Mouse (Mus musculus) monocyte, adult 2 months (primary cell): ENCODE results near the gene Faah.

Experiments used
- DNase-seq, 2 experiments: peaks; one replicate each; pipeline ENCODE4 v3.0.0; 2022; ENCODE audit warnings: low spot score in 2 of 2, low read depth in 1 of 2

Faah gene

DNA sequence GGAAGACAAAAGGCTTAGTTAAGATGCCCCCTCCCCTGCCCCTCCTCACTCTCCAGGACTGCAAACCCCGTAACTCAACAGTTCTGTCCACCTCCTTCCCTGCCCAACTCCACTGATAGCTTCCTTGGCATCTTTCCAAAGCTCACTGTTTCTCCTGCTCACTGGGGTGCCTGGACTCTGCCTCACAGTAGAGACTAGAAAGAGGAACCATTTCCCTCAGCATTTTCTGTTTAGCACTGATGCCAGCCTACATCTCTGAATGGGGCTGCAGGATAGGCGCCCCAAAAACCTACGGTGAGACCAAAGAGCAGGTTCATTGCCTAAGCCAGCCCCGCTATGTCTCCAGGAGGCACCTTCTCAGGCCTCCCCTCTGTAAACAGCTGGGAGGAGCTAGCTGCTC lies 16.5 kb downstream of the Faah start:
- no peak for DNase-seq

DNA sequence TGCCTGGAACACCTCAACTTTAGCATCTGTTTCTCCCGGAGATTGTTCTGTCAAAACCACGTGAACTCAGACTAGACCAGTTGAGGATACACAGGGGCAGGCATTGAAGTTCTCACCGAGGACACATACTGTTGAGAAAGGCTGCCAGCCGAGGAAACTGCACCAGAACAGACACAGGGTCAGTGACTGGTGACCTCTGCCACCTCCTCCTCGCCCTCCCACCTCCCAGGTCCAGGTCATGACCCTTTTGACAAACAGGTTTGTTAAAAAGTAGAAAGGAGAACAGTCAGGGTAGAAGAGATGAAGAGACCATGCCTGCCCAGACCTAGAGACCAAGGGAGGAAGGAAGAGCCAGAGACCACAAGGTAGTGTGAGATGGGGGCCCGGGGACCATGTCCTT lies 17.1 kb downstream of the Faah start:
- no peak for DNase-seq

DNA sequence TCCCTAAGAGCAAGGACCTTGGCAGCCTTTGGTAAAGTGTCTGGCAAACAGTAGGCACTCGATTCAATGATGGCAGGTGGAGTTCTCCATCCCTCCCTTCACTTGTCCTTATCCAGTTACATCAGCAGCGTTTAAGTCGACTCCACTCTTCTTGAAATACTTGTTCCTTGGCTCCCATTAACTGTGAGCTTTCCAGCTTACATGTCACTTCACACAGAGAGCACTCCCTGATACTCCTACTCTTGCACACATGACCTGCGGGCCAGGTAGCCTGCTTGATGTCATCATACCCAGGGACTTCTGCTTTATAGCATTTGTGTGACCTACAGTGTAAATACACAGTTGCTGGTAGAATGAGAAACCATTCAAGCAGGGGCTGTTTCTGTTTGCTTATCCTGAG lies 21.0 kb downstream of the Faah start:
- DNase-seq, result no peak

DNA sequence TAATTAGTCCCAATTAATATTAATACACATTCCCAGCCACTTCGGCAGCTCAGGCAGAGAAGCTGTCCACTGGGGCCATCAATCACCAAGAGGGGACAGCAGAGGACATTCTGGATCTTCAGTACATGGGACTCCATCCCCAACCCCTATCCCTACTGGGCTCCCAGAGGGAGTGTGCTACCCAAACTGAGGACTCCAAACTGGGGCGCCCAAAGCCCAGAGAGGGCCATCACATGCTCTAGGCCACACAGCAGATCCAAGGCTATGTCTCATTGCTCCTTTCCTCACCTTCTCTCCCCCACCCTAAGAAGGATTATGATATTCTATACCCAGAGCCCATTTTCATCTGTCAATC lies 22.4 kb downstream of the Faah start:
- no peak for DNase-seq

DNA sequence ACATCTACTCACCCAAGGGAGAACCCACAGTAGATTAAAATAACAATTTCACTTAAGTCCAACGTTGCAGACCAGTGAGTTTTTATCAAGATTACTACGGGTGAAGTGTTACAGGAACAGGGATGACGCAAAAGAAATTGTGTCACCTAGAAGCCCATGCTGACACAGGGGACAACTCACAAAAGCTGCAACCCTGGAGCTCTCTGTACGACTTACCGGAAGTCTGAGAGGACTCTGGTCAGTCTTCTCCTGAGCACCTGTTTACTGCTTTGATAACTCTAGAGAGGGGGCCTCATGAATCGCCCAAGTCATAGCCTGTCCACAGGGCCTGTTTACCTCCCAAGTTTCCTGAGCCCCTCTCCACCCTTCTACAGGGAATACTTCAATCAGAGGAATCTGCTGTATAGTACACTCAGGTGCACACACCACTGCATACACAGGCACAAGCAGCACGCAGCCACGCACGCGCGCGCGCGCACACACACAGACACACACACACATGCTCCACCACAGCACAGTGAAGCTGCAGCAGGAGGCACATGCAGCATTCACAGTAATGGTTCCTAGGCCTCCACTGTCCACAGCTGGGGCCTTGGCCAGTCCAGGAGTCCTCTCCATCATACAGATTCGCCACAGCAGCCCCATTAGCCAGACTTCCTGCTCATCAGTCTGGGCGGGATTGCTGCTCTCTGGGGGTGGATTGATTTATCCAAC lies 22.9 kb downstream of the Faah start:
- no peak for DNase-seq

DNA sequence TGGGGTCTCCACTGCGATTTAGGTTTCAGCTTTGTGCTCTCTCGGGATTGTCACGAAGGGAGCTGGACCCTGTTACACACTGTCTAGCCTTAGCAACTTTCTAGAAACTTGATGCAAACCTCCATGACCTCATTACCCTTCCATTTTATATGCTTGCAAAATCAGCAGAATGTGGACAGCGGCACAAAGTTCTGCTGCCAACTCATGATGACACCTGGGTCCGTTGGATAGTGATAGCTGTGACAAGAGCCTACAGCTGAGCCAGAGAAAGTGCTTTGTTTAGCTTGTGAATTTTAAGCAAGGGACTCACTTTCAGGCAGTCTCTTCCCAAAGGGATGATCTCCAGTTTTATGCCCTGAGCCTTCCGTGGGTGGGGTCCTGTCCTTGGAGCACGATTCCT lies 28.3 kb downstream of the Faah start:
- DNase-seq, result no peak

- no peak for DNase-seq
Measured at GRCm38 (mm10) chr4:115987858-115988530, 29.7 kb downstream of the Faah start.

GRCm38 (mm10) chr4:115987436-115987835 lies 30.3 kb downstream of the Faah start:
- no peak for DNase-seq

DNA sequence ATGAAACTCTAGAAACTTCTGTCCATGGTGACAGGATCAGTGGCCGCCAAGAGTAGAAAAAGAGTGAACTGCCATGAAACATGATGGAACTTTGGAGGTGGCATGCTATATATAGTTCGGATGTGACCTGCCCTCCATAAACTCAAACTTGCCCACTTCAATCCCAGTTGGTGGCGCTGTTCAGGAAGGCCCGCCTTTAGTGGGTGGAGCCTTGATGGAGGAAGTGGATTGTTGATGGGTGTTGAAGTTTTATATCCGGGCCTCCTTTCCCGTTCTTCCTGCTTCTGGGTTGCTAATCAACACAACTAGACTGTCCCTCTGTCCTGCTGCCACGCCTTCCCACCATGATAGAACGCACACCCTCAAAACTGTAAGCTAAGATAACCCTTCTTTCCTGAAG lies 32.8 kb downstream of the Faah start:
- DNase-seq, result no peak

DNA sequence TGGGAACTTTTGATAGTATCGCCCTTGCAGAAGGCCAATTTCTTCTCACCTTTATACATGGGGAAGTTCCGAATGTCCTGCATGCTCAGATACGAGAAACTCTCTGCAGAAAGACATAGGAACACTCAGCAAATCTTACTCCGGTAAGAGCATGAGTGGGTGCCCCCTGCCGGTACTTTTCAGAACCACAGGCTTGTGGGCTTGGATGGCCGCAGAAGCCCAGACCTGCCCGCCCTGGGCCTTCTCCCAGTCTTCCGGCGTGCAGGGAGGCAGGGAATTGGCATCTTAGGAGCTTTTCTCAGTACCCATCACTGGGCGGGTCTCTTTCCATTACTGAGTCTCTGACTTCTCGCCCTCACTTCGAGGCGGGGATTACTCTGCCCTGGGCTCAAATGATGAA lies 33.6 kb downstream of the Faah start:
- peak; percentile 26 to 44 for DNase-seq

- peak in 1 of 2 experiments; percentile 15 for DNase-seq
Measured at GRCm38 (mm10) chr4:115980676-115981075, 37.0 kb downstream of the Faah start.

DNA sequence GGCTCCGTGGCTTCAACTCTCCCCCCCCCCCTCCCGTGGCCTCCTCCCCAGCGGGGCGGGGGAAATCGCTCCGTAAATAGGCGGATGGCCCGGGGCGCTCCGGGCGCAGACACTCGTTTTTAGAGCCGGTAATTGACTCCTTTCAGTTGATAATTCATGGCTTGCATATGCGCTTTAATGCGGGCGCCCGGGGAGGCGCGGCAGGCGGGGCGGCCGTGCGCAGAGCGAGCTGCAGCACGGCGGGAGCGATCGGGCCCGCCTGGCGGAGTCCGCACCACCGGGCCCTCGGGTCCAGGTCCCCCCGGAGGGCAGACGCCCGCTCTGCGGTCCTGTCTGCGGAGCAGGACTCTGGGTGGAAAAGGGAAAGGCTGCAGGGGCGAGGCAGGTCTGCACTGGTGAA lies 38.3 kb downstream of the Faah start:
- DNase-seq, result no peak

DNA sequence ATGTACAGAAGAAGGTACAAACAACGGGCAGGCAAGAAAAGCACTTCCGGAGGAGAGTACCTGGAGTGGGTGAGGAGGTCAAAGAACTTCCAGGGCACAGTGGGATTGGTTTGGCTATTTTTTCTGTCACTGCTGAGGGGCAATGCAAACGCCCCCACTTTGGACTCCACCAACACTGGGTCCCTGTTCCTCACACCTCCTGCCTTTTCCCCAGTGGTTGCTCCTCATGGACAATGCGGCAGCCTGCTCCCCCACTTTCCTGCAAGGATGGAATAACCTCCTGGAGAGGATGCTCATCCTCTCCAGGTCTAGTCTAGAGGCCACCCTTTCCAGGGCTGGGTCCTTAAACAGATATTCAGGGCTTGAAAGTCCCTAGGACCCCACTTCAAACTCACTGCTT lies 38.8 kb downstream of the Faah start:
- no peak for DNase-seq

GRCm38 (mm10) chr4:115972543-115972942 lies 45.2 kb downstream of the Faah start:
- DNase-seq, result no peak

DNA sequence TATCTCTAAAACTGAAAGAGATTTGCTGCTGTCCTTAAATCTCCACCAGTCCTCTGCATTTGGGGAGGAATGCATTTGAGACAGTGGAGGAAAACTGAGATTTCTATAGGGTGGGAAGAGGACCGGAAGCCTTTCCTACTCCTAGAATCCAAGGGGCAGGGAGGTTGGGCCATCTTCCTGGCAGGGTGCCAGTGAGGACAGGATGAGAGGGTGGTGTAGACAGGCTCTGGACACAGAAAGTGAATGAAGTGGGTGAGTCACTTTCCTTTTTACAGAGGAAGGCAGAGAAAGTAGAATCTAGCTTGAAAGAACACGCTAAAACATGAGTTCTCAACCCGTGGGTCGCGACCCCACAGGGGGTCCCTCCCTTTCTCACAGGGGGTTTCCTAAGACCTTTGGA lies 53.3 kb downstream of the Faah start:
- DNase-seq, result no peak

DNA sequence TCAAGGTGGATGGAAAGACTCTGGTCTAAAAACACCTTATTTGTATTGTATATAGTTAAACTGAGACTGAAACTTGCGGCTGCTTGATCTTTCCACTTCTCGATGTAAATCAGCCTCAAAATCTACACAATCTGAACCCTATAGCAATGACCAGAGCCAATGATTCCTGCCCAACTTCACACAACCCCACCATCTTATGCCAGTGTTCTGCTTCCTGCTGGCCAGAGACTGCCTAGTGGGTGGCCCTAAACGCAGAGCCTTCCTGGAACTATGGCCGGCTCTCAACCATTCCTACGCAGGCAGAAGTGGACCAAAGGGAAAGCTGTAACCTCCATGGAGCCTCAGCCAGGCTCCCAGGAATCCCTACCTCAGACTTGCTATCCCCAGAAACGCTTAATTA lies 54.0 kb downstream of the Faah start:
- DNase-seq, result no peak

- no peak for DNase-seq
Measured at GRCm38 (mm10) chr4:115962671-115963412, 54.9 kb downstream of the Faah start.

- no peak for DNase-seq
Measured at GRCm38 (mm10) chr4:115961991-115962390, 55.7 kb downstream of the Faah start.

GRCm38 (mm10) chr4:115959546-115959945 lies 58.2 kb downstream of the Faah start:
- DNase-seq, result no peak

GRCm38 (mm10) chr4:115955494-115955775 lies 62.3 kb downstream of the Faah start:
- no peak for DNase-seq

DNA sequence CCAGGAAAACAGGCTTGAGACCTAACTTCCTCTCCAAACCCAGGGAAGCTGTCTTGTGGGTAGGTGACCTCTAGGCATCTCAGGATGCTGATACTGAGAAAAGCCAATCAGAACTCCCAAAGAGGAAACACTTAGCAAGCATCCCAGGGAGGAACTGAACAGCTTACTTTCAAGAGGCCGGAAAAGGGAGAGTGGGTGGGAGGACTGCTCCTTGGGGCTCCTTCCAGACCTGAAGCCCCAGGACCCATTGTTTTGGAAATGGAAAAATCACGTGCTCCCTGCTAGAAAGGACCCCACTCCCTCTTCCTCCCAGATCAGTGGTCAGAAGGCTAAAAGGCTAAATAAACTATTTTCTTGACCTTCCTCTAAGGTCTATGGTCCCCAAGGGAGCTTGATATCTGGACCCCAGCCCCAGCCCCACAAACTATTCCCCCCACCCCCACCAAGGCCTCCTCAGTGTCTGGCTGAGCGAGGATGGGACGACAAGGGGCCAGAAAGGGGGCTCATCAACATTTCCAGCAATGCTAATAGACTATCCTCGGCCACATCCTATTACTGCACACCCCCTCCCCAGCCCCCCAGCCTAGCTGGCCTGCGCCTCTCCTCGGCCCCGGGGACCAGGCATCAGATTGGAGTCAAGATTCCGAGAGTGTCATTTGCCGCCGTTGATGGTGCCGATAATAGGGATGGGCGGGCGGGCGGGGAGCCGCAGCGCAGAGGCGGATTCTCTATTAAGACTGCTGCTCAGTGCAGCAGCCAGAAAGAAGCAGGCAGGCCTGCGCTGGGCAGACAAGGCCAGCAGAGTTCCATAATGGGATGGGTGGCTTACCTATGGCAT lies 62.9 kb downstream of the Faah start:
- DNase-seq, result no peak

- DNase-seq, result no peak
Measured at GRCm38 (mm10) chr4:115953559-115953958, 64.2 kb downstream of the Faah start.
